Mouse (Mus musculus) CD8-positive naive resting alpha-beta T cell, adult 57 days (primary cell): Measurements from ENCODE around the gene Rflnb. TPM values are rescaled to one million over a fixed set of nuclear protein-coding genes. Genes with fewer than 3 reads are reported as not detected.

Source experiments
- total RNA-seq: library from RNA; stranded (reverse); gene quantifications from one replicate; pipeline ENCODE4 v1.2.4, GENCODE M21; 2023

The Rflnb gene
- 58.3 TPM for total RNA-seq

GRCm38 (mm10) chr11:76027139-76028071 lies at the start of gene Rflnb:
Gene Rflnb, minus strand, starts transcription at chr11:76027782.

GRCm38 (mm10) chr11:75999440-76000155 lies 28.0 kb downstream of the Rflnb start, which contains the start of gene 1700016K19Rik:
Gene 1700016K19Rik, plus strand, starts transcription at chr11:75999912.

Other genes starting within 250 kb of the Rflnb start
- not detected for gene Doc2b, start 231.7 kb downstream of the Rflnb start, total RNA-seq
- 14.9 TPM for gene Rph3al, start 89.4 kb downstream of the Rflnb start, total RNA-seq
- 0.77 TPM for gene 1700016K19Rik, start 27.9 kb downstream of the Rflnb start, total RNA-seq
- 38.2 TPM for gene Vps53, start 151.9 kb upstream of the Rflnb start, total RNA-seq
- 3.0 TPM for gene Fam57a, start 151.9 kb upstream of the Rflnb start, total RNA-seq
- not detected for gene Dbil5, start 189.8 kb upstream of the Rflnb start, total RNA-seq
- 4.0 TPM for gene Gemin4, start 189.9 kb upstream of the Rflnb start, total RNA-seq
- gene Mrm3, start 215.9 kb upstream of the Rflnb start, total RNA-seq: 16.0 TPM
- 18.6 TPM for gene Glod4, start 215.9 kb upstream of the Rflnb start, total RNA-seq